Mouse (Mus musculus): ENCODE results near the gene Sergef. TPM values are rescaled to one million over a fixed set of nuclear protein-coding genes. Genes with fewer than 3 reads are reported as not detected.

The Sergef gene
- polyA plus RNA-seq, 1 experiment from 2014 or later: 15.0 TPM

GRCm38 (mm10) chr7:46399676-46400075, 239.9 kb downstream of the Sergef start:
- Histone ChIP-seq H3K4me1 (peaks cover 23% of the 10 kb centered on the region), H3K4me3 (replicated peaks) (no peak overlapping the region), H3K4me2 (replicated peaks) (no peak overlapping the region), H3K9ac (no peak overlapping the region), H3K27me3 (peaks cover 54% of the 10 kb centered on the region), H3K27ac (replicated peaks) (no peak overlapping the region), H3K36me3 (no peaks in the 10 kb centered on the region), H3K9me3 (replicated peaks) (no peaks in the 10 kb centered on the region)
- ATAC-seq (ENCODE audit: insufficient number of reproducible peaks, low FRiP score, low TSS enrichment, low read depth): no peak
- WGBS: 76% methylated on average over 1 of the region's 1 CpGs

DNA sequence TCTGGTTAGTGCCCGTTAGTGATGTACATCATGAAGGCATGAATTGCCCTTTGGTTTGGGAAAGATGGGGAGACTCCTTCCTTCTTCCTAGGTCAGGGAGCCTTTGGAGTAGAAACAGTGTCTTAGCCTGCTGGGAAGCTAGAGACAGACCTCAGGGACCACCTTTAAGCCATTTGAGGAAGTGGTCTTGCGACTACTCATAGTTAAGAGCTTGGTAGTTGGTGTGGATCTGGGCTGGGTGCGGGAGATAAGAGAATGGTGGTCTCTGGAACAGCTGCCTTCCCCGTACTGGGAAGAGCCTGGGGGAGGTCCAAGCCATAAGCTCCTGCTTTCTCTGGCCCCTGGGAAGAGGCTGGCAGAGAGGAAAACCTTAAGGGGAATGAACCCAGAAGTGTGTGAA, 241.0 kb downstream of the Sergef start:
- no peak for ATAC-seq (ENCODE audit: insufficient number of reproducible peaks, low FRiP score, low TSS enrichment, low read depth)
- no peak overlapping the region for H3K27ac ChIP-seq (replicated peaks)
- H3K4me3 ChIP-seq (replicated peaks): no peak overlapping the region
- H3K27me3 ChIP-seq: peaks cover 65% of the 10 kb centered on the region
- peaks cover 23% of the 10 kb centered on the region for H3K4me1 ChIP-seq
- H3K9ac ChIP-seq: no peak overlapping the region
- H3K36me3 ChIP-seq: no peaks in the 10 kb centered on the region
- H3K4me2 ChIP-seq (replicated peaks): no peak overlapping the region
- 58% methylated on average over 4 of the region's 4 CpGs for WGBS
- no peaks in the 10 kb centered on the region for H3K9me3 ChIP-seq (replicated peaks)

- Histone ChIP-seq H3K4me3 (replicated peaks) (peak overlapping the region; percentile 50), H3K9ac (no peak overlapping the region), H3K4me1 (peaks cover 23% of the 10 kb centered on the region), H3K27me3 (peaks cover 69% of the 10 kb centered on the region), H3K27ac (replicated peaks) (no peak overlapping the region), H3K4me2 (replicated peaks) (peak overlapping the region; percentile 94), H3K9me3 (replicated peaks) (no peaks in the 10 kb centered on the region), H3K36me3 (no peaks in the 10 kb centered on the region)
- no peak for ATAC-seq (ENCODE audit: insufficient number of reproducible peaks, low FRiP score, low TSS enrichment, low read depth)
- 13% methylated on average over 70 of the region's 70 CpGs for WGBS
Observed at GRCm38 (mm10) chr7:46397732-46398333, 241.8 kb downstream of the Sergef start.

DNA sequence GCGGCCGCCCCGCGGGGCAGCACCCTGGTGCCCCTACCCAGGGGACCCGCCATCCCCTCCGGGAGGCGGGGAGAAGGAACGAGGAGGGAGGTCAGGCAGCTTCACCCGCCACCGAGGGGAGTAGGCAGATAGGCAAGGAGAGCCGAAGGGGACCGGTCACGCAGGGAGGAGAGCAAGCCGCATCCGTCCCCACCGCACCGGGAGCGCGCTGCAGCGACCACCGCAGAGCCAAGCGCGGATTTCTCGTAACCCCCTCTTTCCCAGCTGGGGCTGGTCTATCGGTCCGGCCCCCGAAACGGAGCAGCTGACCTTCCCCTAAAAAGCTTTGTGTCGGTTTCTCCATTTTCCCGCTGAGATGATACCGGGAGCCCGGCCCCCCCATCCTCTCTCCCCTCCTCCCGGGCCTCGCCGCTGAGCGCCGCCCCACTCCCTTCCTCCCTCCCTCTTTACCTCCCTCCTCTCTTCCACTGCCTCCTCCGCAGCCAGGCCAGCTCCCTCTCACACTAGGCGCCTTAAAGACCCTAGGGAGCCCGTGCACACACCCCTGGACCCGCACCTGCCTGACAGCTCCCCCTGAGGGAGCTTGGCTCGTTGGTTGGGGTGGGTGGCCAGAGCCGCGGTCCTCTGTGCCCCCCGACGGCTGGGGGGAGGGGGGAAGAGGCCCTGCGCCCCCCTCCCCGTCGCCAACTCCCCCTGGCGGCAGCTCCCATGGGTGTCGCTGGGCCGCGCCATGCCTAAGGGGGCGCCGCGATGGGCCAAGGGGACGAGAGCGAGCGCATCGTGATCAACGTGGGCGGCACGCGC, 242.5 kb downstream of the Sergef start:
- WGBS: 3% methylated on average over 63 of the region's 64 CpGs
- H3K4me2 ChIP-seq (replicated peaks): peak overlapping the region; percentile 94
- ATAC-seq (ENCODE audit: insufficient number of reproducible peaks, low FRiP score, low TSS enrichment, low read depth): no peak
- H3K9ac ChIP-seq: no peak overlapping the region
- H3K9me3 ChIP-seq (replicated peaks): no peaks in the 10 kb centered on the region
- peaks cover 23% of the 10 kb centered on the region for H3K4me1 ChIP-seq
- H3K4me3 ChIP-seq (replicated peaks): peak overlapping the region; percentile 50
- H3K36me3 ChIP-seq: no peaks in the 10 kb centered on the region
- no peak overlapping the region for H3K27ac ChIP-seq (replicated peaks)
- H3K27me3 ChIP-seq: peaks cover 69% of the 10 kb centered on the region

DNA sequence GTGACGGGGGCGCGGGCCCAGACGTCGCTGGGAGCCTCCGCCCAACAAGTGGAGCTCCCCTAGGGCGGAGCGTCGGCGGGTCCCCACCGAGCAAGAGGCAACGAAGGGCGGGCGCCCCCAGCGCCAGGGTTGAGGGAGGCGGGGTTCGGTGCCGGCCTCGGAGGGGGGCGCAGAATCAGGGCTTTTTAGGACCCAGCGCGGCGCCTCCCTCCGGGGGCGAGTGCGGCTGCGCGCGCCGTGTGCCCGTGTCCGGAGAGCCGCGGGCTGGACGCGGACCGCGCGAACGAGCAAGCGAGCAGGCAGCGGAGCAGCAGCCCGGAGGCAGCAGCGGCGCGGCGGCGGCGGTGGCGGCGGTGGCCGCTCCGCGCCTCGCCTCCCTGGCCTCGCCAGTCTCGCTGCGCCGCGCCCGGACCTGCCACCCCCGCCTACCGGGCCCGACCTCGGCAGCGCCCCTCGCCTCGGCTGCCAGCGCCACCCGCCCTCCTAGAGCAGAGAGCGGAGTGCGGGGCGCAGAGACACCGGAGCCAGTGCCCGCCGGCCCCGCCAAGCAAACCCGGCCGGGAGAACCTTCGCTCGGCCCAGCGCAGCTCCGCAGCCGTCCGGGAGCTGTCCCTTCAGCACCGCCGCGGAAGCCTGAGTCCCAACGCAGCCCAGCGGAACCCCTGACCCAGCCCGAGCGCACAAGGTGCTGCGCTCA, 243.2 kb downstream of the Sergef start, which contains the start of gene Kcnc1:
Gene Kcnc1 (plus strand): TSS at position 267 of the 697 bp plus-strand sequence.
- Histone ChIP-seq H3K9me3 (replicated peaks) (no peaks in the 10 kb centered on the region), H3K4me3 (replicated peaks) (peak within 1 kb of the TSS; percentile 50), H3K27me3 (peaks cover 69% of the 10 kb centered on the region), H3K36me3 (no peaks in the 10 kb centered on the region), H3K4me2 (replicated peaks) (peak within 1 kb of the TSS; percentile 94), H3K4me1 (peaks cover 23% of the 10 kb centered on the region), H3K27ac (replicated peaks) (no peak within 1 kb of the TSS), H3K9ac (no peak within 1 kb of the TSS)
- WGBS: under 1% methylated on average over 84 of the region's 93 CpGs
- peak; percentile 83 for ATAC-seq (ENCODE audit: insufficient number of reproducible peaks, low FRiP score, low TSS enrichment, low read depth)

DNA sequence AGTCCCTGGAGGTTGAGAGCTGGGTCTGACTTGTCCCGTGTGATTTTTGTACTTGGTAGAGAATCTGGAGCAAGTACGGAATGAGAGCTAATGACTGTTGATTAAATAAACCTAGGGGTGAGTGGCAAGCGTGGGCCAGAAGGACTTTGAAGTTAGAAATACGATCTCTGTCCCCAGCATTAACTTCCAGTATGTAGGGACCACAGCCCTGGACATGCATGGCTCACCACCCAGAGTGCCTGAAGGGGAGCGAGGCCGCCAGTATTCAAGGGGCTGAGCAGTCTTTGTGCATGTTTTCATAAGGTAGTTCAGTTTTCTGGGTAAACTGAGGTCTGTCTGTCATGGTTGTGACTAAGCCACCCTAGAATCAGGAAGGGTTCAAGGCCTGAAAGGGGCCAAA, 244.0 kb downstream of the Sergef start:
- Histone ChIP-seq H3K27me3 (peaks cover 69% of the 10 kb centered on the region), H3K9me3 (replicated peaks) (no peaks in the 10 kb centered on the region), H3K9ac (no peak overlapping the region), H3K4me3 (replicated peaks) (peak overlapping the region; percentile 50), H3K27ac (replicated peaks) (no peak overlapping the region), H3K36me3 (no peaks in the 10 kb centered on the region), H3K4me1 (peaks cover 23% of the 10 kb centered on the region), H3K4me2 (replicated peaks) (peak overlapping the region; percentile 94; the same call in 1 of the 2 replicates)
- no peak for ATAC-seq (ENCODE audit: insufficient number of reproducible peaks, low FRiP score, low TSS enrichment, low read depth)
- 22% methylated on average over 6 of the region's 6 CpGs for WGBS

- H3K36me3 ChIP-seq: no peaks in the 10 kb centered on the region
- 51% methylated on average over 4 of the region's 4 CpGs for WGBS
- peaks cover 23% of the 10 kb centered on the region for H3K4me1 ChIP-seq
- H3K4me3 ChIP-seq (replicated peaks): no peak overlapping the region
- H3K9me3 ChIP-seq (replicated peaks): no peaks in the 10 kb centered on the region
- H3K27me3 ChIP-seq: peaks cover 67% of the 10 kb centered on the region
- ATAC-seq (ENCODE audit: insufficient number of reproducible peaks, low FRiP score, low TSS enrichment, low read depth): no peak
- H3K4me2 ChIP-seq (replicated peaks): no peak overlapping the region
- no peak overlapping the region for H3K27ac ChIP-seq (replicated peaks)
- H3K9ac ChIP-seq: no peak overlapping the region
Observed at GRCm38 (mm10) chr7:46394933-46395332, 244.7 kb downstream of the Sergef start.

GRCm38 (mm10) chr7:46393718-46394511, 245.7 kb downstream of the Sergef start:
- H3K4me2 ChIP-seq (replicated peaks): no peak overlapping the region
- no peak overlapping the region for H3K4me3 ChIP-seq (replicated peaks)
- H3K4me1 ChIP-seq: peaks cover 23% of the 10 kb centered on the region
- 49% methylated on average over 12 of the region's 12 CpGs for WGBS
- no peak overlapping the region for H3K9ac ChIP-seq
- H3K9me3 ChIP-seq (replicated peaks): no peaks in the 10 kb centered on the region
- no peak overlapping the region for H3K27ac ChIP-seq (replicated peaks)
- H3K36me3 ChIP-seq: no peaks in the 10 kb centered on the region
- H3K27me3 ChIP-seq: peaks cover 57% of the 10 kb centered on the region
- no peak for ATAC-seq (ENCODE audit: insufficient number of reproducible peaks, low FRiP score, low TSS enrichment, low read depth)

Other genes starting within 250 kb of the Sergef start
- 0.31 and 0.32 TPM in 2 replicates for gene Kcnc1, start 243.3 kb downstream of the Sergef start, polyA plus RNA-seq (2015; fragmentation: Nextera tagmentation; extraction: Ambion mirVana)
- gene Tph1, start 32.7 kb upstream of the Sergef start, polyA plus RNA-seq (2015; fragmentation: Nextera tagmentation; extraction: Ambion mirVana): 2.2 and 3.4 TPM in 2 replicates
- 26.4 and 27.8 TPM in 2 replicates for gene Saal1, start 70.9 kb upstream of the Sergef start, polyA plus RNA-seq (2015; fragmentation: Nextera tagmentation; extraction: Ambion mirVana)
- 0.33 and 0.91 TPM in 2 replicates for gene Saa3, start 75.9 kb upstream of the Sergef start, polyA plus RNA-seq (2015; fragmentation: Nextera tagmentation; extraction: Ambion mirVana)
- gene Saa4, start 92.8 kb upstream of the Sergef start, polyA plus RNA-seq (2015; fragmentation: Nextera tagmentation; extraction: Ambion mirVana): not detected in 2 replicates
- gene Saa1, start 103.2 kb upstream of the Sergef start, polyA plus RNA-seq (2015; fragmentation: Nextera tagmentation; extraction: Ambion mirVana): 0.80 TPM in 1 of 2 replicates, not detected in the other
- gene Saa2, start 112.0 kb upstream of the Sergef start, polyA plus RNA-seq (2015; fragmentation: Nextera tagmentation; extraction: Ambion mirVana): not detected in 2 replicates
- 21.2 and 23.4 TPM in 2 replicates for gene Hps5, start 156.3 kb upstream of the Sergef start, polyA plus RNA-seq (2015; fragmentation: Nextera tagmentation; extraction: Ambion mirVana)
- 47.1 and 48.5 TPM in 2 replicates for gene Gtf2h1, start 156.3 kb upstream of the Sergef start, polyA plus RNA-seq (2015; fragmentation: Nextera tagmentation; extraction: Ambion mirVana)
- gene Ldha, start 201.7 kb upstream of the Sergef start, polyA plus RNA-seq (2015; fragmentation: Nextera tagmentation; extraction: Ambion mirVana): 1,512 and 1,560 TPM in 2 replicates
- 0.35 TPM in 1 of 2 replicates, not detected in the other for gene Ldhc, start 221.4 kb upstream of the Sergef start, polyA plus RNA-seq (2015; fragmentation: Nextera tagmentation; extraction: Ambion mirVana)

Data from embryonic facial prominence, embryonic 15.5 days (tissue).